Mouse (Mus musculus) MEL (cell line): ENCODE measurements around the gene Caap1.

Experiments used
- CHD2 ChIP-seq: IDR thresholded peaks from 2 replicates; pipeline ENCODE4 v1.6.1; 2011; ENCODE audit warnings: low read length, improper control_type of control experiment
- CTCF ChIP-seq, 3 experiments: IDR thresholded peaks in 2 of 3; conservative IDR thresholded peaks in 1 of 3; 2 replicates each; pipeline ENCODE4 v1.5.1; 2011 to 2012; ENCODE audit warnings: low read length in 3 of 3, low read depth in 2 of 3, mild to moderate bottlenecking in 2 of 3, improper control_type of control experiment in 1 of 3, inconsistent platforms in 1 of 3, mixed read lengths in 1 of 3, moderate library complexity in 1 of 3; ENCODE audit not compliant: control insufficient read depth in 1 of 3, insufficient read depth in 1 of 3, poor library complexity in 1 of 3, severe bottlenecking in 1 of 3
- JUND ChIP-seq: IDR thresholded peaks from 2 replicates; pipeline ENCODE4 v1.6.1; 2011; ENCODE audit warnings: low read depth, mild to moderate bottlenecking, improper control_type of control experiment, low read length
- RAD21 ChIP-seq: IDR thresholded peaks from 2 replicates; pipeline ENCODE4 v1.6.1; 2011; ENCODE audit warnings: mild to moderate bottlenecking, low read depth, low read length, improper control_type of control experiment
- USF1 ChIP-seq: IDR thresholded peaks from 2 replicates; pipeline ENCODE4 v1.6.1; 2014; ENCODE audit warnings: low read depth, mild to moderate bottlenecking, inconsistent platforms, low read length, improper control_type of control experiment, moderate library complexity

DNA sequence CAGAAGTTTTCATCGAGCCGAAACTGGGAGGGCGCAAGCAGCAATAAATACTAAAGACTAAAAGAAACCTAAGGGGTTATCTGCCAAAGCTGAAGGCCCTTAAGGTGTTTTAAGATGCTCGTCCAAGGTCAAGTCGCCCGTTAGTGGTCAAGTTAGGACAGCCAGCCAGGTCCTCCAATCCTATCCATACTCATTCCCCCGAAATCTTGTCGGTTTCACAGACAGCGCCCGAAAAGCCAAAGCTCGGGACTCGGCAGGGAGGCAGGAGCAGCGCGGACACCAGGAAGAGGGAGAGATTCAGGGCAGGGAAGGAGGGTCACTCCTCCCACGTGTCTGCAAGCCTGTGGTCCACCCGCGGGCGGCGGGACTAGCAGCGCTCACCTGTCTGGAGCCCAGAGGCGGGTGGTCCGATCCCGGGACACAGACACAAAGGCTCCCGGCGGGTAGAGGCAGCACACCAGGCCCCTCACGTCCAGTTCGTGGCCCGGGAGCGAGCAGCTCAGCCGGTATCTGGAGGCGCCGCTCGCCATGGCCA lies 46.0 kb upstream of the Caap1 start:
- TF ChIP-seq JUND: no peak
- no peak for TF ChIP-seq RAD21
- TF ChIP-seq CHD2: no peak
- TF ChIP-seq USF1: no peak
- TF ChIP-seq CTCF (IDR thresholded peaks at IDR 0.05 in 2 of 3, conservative IDR thresholded peaks at IDR 0.05 in 1 of 3; ENCODE audit: control insufficient read depth in 1 of 3, insufficient read depth in 1 of 3, low read depth in 2 of 3, low read length in 3 of 3, poor library complexity in 1 of 3, severe bottlenecking in 1 of 3): no peak
